Mouse (Mus musculus) embryonic facial prominence, embryonic 15.5 days (tissue): ENCODE results near the gene Umps. TPM values are rescaled to one million over a fixed set of nuclear protein-coding genes. Genes with fewer than 3 reads are reported as not detected.

Source experiments
- ATAC-seq: fragments of 200-750 bp; cut with Nextera tagmentation; 2 replicates; pipeline ENCODE4 v1.8.0; 2017; ENCODE audit warnings: low read depth, moderate TSS enrichment; ENCODE audit not compliant: insufficient number of reproducible peaks, low FRiP score, low TSS enrichment
- H3K27ac ChIP-seq: fragments of 300-500 bp; sonication (generic); replicated peaks from 2 replicates; pipeline ENCODE4 v1.5.1; 2015; ENCODE audit warnings: mild to moderate bottlenecking, inconsistent platforms
- H3K27me3 ChIP-seq: fragments of 300-500 bp; sonication (generic); 2 replicates; pipeline ENCODE4 v1.6.1; 2015; ENCODE audit warnings: inconsistent platforms
- H3K36me3 ChIP-seq: fragments of 300-500 bp; sonication (generic); 2 replicates; pipeline ENCODE4 v1.6.1; 2015; ENCODE audit warnings: mild to moderate bottlenecking, inconsistent platforms
- H3K4me1 ChIP-seq: fragments of 300-500 bp; sonication (generic); 2 replicates; pipeline ENCODE4 v1.6.1; 2015; ENCODE audit warnings: inconsistent platforms
- H3K4me2 ChIP-seq: fragments of 300-500 bp; sonication (generic); replicated peaks from 2 replicates; pipeline ENCODE4 v1.6.1; 2015; ENCODE audit warnings: mild to moderate bottlenecking, inconsistent platforms
- H3K4me3 ChIP-seq: fragments of 300-500 bp; sonication (generic); replicated peaks from 2 replicates; pipeline ENCODE4 v1.5.1; 2015; ENCODE audit warnings: mild to moderate bottlenecking, inconsistent platforms
- H3K9ac ChIP-seq: fragments of 300-500 bp; sonication (generic); 2 replicates; pipeline ENCODE4 v1.6.1; 2015; ENCODE audit warnings: inconsistent platforms
- H3K9me3 ChIP-seq: fragments of 300-500 bp; sonication (generic); replicated peaks from 2 replicates; pipeline ENCODE4 v1.6.1; 2016; ENCODE audit warnings: inconsistent platforms
- whole genome bisulfite sequencing: fragments of 180-500 bp; shearing (Covaris S2); methylation state at CpG from one replicate; pipeline ENCODE4 v1.1.7; 2015; 5-methylcytosine and 5-hydroxymethylcytosine counted together
- polyA plus RNA-seq: library from polyadenylated mRNA; unstranded; fragments of >200 nt; fragmentation: Nextera tagmentation; extraction: Ambion mirVana; gene quantifications from 2 replicates; pipeline ENCODE4 v1.2.1, GENCODE M21; 2015

Gene Umps
- polyA plus RNA-seq, 1 experiment from 2014 or later = 45.0 TPM

- peaks cover 11% of the 10 kb centered on the region; the same call in 1 of the 2 replicates for H3K4me1 ChIP-seq
- H3K9me3 ChIP-seq = no peaks in the 10 kb centered on the region
- H3K27me3 ChIP-seq = no peaks in the 10 kb centered on the region
- H3K4me3 ChIP-seq = no peak overlapping the region
- H3K27ac ChIP-seq = no peak overlapping the region
- peaks cover 64% of the 10 kb centered on the region for H3K36me3 ChIP-seq
- 77% methylated on average over 4 of the region's 4 CpGs for WGBS
- H3K4me2 ChIP-seq = no peak overlapping the region
- H3K9ac ChIP-seq = no peak overlapping the region
- no peak for ATAC-seq
These were observed 13.8 kb downstream of the Umps start for GRCm38 (mm10) chr16:33953008-33953407.

GRCm38 (mm10) chr16:33950830-33951229 lies 16.0 kb downstream of the Umps start:
- 26% methylated on average over 4 of the region's 4 CpGs for WGBS
- Histone ChIP-seq H3K9ac (no peak overlapping the region), H3K36me3 (peaks cover 51% of the 10 kb centered on the region), H3K4me1 (peaks cover 23% of the 10 kb centered on the region; the same call in 1 of the 2 replicates), H3K27me3 (no peaks in the 10 kb centered on the region), H3K4me3 (no peak overlapping the region), H3K27ac (no peak overlapping the region), H3K9me3 (no peaks in the 10 kb centered on the region), H3K4me2 (no peak overlapping the region)
- ATAC-seq = no peak; the same call in 1 of the 2 replicates

DNA sequence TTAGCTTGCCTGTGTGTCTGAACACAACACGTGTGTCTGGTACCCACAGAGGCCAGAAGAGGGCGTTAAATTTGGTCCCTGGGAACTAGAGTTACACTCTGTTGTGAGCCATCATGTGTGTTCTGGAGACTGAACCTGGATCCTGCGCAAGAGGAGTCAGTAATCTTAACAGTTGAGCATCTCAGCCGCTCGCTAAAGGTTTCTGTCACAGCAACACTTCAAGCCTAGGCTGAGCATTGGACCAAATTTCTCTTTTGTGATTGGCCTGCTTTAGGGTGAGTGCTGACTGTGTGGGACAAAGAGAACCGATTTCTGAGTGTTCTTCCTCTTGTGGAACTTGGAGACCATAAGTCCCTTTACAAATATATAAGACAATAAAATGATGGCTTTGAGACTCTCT lies 16.5 kb downstream of the Umps start:
- H3K36me3 ChIP-seq = peaks cover 46% of the 10 kb centered on the region
- no peak overlapping the region for H3K9ac ChIP-seq
- H3K9me3 ChIP-seq = no peaks in the 10 kb centered on the region
- no peak overlapping the region for H3K4me2 ChIP-seq
- WGBS = 81% methylated on average over 6 of the region's 6 CpGs
- H3K4me3 ChIP-seq = no peak overlapping the region
- ATAC-seq = no peak
- H3K27ac ChIP-seq = no peak overlapping the region
- H3K4me1 ChIP-seq = peaks cover 23% of the 10 kb centered on the region; the same call in 1 of the 2 replicates
- H3K27me3 ChIP-seq = no peaks in the 10 kb centered on the region

- H3K36me3 ChIP-seq = peaks cover 23% of the 10 kb centered on the region; the same call in 1 of the 2 replicates
- H3K9ac ChIP-seq = no peak overlapping the region
- H3K4me1 ChIP-seq = peaks cover 43% of the 10 kb centered on the region
- WGBS = 75% methylated on average over 17 of the region's 17 CpGs
- ATAC-seq = no peak
- no peak overlapping the region for H3K4me3 ChIP-seq
- H3K9me3 ChIP-seq = no peaks in the 10 kb centered on the region
- peak overlapping the region; percentile 45 for H3K27ac ChIP-seq
- H3K4me2 ChIP-seq = no peak overlapping the region
- H3K27me3 ChIP-seq = no peaks in the 10 kb centered on the region
These were observed 18.9 kb downstream of the Umps start for GRCm38 (mm10) chr16:33947664-33948571.

DNA sequence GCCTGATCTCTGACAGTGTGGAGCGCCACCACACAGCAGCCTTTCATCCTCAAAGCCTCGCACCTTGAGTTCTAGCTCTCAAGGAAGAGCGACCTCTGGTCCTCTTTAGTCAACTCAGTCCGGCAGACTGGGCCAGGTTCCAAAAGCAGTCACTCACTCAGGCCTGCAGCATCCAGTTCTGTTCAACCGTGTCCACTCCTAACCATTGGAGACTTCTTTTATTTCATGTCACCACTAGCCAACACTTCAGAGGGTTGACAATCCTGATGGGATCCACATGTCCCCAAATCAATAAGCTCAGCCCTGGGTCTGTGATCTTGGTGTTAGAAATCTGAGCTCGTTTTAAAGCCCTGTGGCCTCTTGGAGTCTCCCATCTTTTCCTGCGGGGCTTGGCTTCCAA lies 20.8 kb downstream of the Umps start:
- whole genome bisulfite sequencing = 52% methylated on average over 7 of the region's 7 CpGs
- Histone ChIP-seq H3K4me3 (no peak overlapping the region), H3K4me2 (no peak overlapping the region), H3K27me3 (no peaks in the 10 kb centered on the region), H3K9ac (no peak overlapping the region), H3K4me1 (peaks cover 62% of the 10 kb centered on the region), H3K27ac (no peak overlapping the region), H3K36me3 (peaks cover 20% of the 10 kb centered on the region; the same call in 1 of the 2 replicates), H3K9me3 (no peaks in the 10 kb centered on the region)
- no peak for ATAC-seq

- Histone ChIP-seq H3K27me3 (no peaks in the 10 kb centered on the region), H3K9ac (no peak overlapping the region), H3K36me3 (peaks cover 17% of the 10 kb centered on the region; the same call in 1 of the 2 replicates), H3K4me1 (peaks cover 74% of the 10 kb centered on the region), H3K4me2 (no peak overlapping the region), H3K4me3 (no peak overlapping the region), H3K9me3 (no peaks in the 10 kb centered on the region), H3K27ac (no peak overlapping the region)
- no peak for ATAC-seq
- WGBS = 30% methylated on average over 6 of the region's 6 CpGs
These were observed 22.1 kb downstream of the Umps start for GRCm38 (mm10) chr16:33944772-33945171.

GRCm38 (mm10) chr16:33944126-33944525 lies 22.7 kb downstream of the Umps start:
- Histone ChIP-seq H3K4me3 (no peak overlapping the region), H3K4me2 (no peak overlapping the region), H3K9ac (no peak overlapping the region), H3K36me3 (peaks cover 15% of the 10 kb centered on the region; the same call in 1 of the 2 replicates), H3K27me3 (no peaks in the 10 kb centered on the region), H3K4me1 (peaks cover 75% of the 10 kb centered on the region), H3K9me3 (no peaks in the 10 kb centered on the region), H3K27ac (no peak overlapping the region)
- ATAC-seq = no peak
- 69% methylated on average over 4 of the region's 4 CpGs for WGBS

- ATAC-seq = no peak
- no peaks in the 10 kb centered on the region for H3K27me3 ChIP-seq
- no peak overlapping the region for H3K9ac ChIP-seq
- peaks cover 12% of the 10 kb centered on the region; the same call in 1 of the 2 replicates for H3K36me3 ChIP-seq
- peaks cover 77% of the 10 kb centered on the region for H3K4me1 ChIP-seq
- H3K9me3 ChIP-seq = no peaks in the 10 kb centered on the region
- WGBS = 96% methylated on average over 6 of the region's 6 CpGs
- H3K4me2 ChIP-seq = no peak overlapping the region
- no peak overlapping the region for H3K27ac ChIP-seq
- no peak overlapping the region for H3K4me3 ChIP-seq
These were observed 23.4 kb downstream of the Umps start for GRCm38 (mm10) chr16:33943388-33943787.

DNA sequence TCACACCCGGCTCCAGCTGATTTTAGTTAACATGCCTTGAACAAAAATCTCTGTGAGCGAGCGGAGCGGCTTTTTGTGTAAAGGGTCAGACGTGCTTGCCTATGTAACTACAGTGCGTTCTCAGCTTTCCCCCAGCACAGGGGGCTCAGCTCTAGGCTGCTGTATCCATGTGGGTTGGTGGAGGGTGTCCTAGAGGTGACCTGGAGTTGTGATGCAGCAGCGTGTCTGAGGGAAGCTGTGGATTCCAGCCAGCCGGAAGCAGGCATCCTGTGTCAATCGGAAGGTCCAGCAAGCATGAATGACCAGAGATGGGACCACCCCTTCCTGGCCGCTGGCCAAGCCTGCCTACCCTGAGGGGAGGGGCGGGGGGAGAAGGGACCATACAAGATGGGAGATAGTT lies 24.5 kb downstream of the Umps start:
- Histone ChIP-seq H3K9ac (no peak overlapping the region), H3K4me2 (no peak overlapping the region), H3K4me1 (peaks cover 81% of the 10 kb centered on the region), H3K27ac (peak overlapping the region; percentile 58; the same call in 1 of the 2 replicates), H3K9me3 (no peaks in the 10 kb centered on the region), H3K27me3 (no peaks in the 10 kb centered on the region), H3K4me3 (no peak overlapping the region), H3K36me3 (0 out of 2 replicates have a peak, but pooled peaks cover 2% of the 10 kb centered on the region)
- WGBS = 35% methylated on average over 11 of the region's 11 CpGs
- ATAC-seq = no peak

DNA sequence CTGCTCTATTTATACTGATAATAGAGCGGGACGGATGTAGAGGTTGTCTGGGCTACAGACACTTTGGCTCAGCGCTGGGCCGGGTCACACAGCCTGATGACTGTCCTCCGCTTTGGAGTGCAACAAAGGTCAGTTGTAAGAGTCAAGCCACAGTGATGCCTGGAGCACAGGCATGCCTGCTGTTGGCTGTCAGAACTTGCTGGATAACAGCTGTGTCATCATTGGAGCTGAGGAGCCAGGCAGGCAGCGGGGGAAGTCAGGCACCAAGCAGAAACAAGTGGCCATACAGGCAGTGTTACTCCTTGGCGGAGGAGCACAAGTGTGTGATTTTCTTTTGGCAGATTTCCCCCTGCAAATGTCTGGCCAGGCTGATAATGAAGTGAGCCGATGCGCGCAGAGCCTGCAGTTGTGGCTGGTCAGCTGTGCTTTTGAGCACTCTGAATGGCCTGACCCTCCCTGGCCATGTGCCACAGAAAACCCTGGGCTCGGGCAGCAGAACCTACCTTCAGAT lies 25.5 kb downstream of the Umps start:
- H3K9me3 ChIP-seq = no peaks in the 10 kb centered on the region
- 38% methylated on average over 11 of the region's 11 CpGs for WGBS
- no peaks in the 10 kb centered on the region for H3K27me3 ChIP-seq
- no peaks in the 10 kb centered on the region for H3K36me3 ChIP-seq
- ATAC-seq = peak; percentile 20; the same call in 1 of the 2 replicates
- peaks cover 83% of the 10 kb centered on the region for H3K4me1 ChIP-seq
- no peak overlapping the region for H3K4me3 ChIP-seq
- H3K4me2 ChIP-seq = no peak overlapping the region
- H3K27ac ChIP-seq = peak overlapping the region; percentile 58
- H3K9ac ChIP-seq = no peak overlapping the region

DNA sequence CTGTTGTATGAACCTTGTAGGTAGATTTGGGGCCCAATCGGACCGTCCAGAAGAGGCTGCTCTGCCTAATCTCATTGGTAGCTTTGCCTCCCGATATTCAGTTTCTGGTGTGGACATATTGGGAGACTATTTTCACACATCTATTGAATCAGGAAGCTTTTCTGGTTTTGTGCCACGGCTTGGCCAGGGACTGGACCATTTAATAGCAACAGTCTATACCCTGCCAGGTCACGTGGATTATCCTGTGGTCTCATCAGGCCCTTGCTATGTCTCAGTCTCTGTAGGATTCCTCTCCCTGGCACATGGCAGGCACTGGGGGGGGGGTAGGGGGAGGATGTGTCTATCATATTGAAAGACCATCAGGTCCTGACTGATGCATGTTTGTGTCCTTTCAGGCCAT lies 26.7 kb downstream of the Umps start:
- H3K4me3 ChIP-seq = no peak overlapping the region
- no peaks in the 10 kb centered on the region for H3K27me3 ChIP-seq
- no peak overlapping the region for H3K4me2 ChIP-seq
- H3K9me3 ChIP-seq = no peaks in the 10 kb centered on the region
- WGBS = 65% methylated on average over 5 of the region's 5 CpGs
- no peaks in the 10 kb centered on the region for H3K36me3 ChIP-seq
- peaks cover 82% of the 10 kb centered on the region for H3K4me1 ChIP-seq
- no peak for ATAC-seq
- no peak overlapping the region for H3K27ac ChIP-seq
- H3K9ac ChIP-seq = no peak overlapping the region
